Mouse (Mus musculus) spleen, adult 2 months (tissue): Measurements from ENCODE around the gene Stat5a. TPM values are rescaled to one million over a fixed set of nuclear protein-coding genes. Genes with fewer than 3 reads are reported as not detected.
A peak's percentile ranks its signal among the peaks of the same experiment; 100 is the strongest.

Source experiments
- DNase-seq, 2 experiments: peaks; one replicate each; pipeline versions ENCODE4 v3.0.0 to v3.0.0-alpha.2; 2012 to 2021; ENCODE audit warnings: low spot score in 2 of 2, low read depth in 1 of 2
- H3K27ac ChIP-seq: fragments of 200-500 bp; 2 replicates; pipeline ENCODE4 v1.5.1; 2012; ENCODE audit warnings: low read length, inconsistent platforms; ENCODE audit not compliant: insufficient read depth
- H3K27me3 ChIP-seq: fragments of 200-500 bp; 2 replicates; pipeline ENCODE4 v1.6.1; 2012; ENCODE audit warnings: mild to moderate bottlenecking, moderate library complexity, low read length, inconsistent platforms; ENCODE audit not compliant: control insufficient read depth, insufficient read depth
- H3K36me3 ChIP-seq: fragments of 200-500 bp; 2 replicates; pipeline ENCODE4 v1.6.1; 2012; ENCODE audit warnings: mild to moderate bottlenecking, low read length, inconsistent platforms; ENCODE audit not compliant: control insufficient read depth, insufficient read depth
- H3K4me1 ChIP-seq: fragments of 200-500 bp; 2 replicates; pipeline ENCODE4 v1.6.1; 2011; ENCODE audit warnings: inconsistent platforms; ENCODE audit not compliant: control insufficient read depth, insufficient read depth, insufficient read length
- H3K4me3 ChIP-seq: fragments of 200-500 bp; 2 replicates; pipeline ENCODE4 v1.5.1; 2011; ENCODE audit warnings: mild to moderate bottlenecking, inconsistent platforms; ENCODE audit not compliant: insufficient read depth, insufficient read length; ENCODE audit errors: extremely low read depth
- CTCF ChIP-seq: fragments of 200-500 bp; IDR thresholded peaks from 2 replicates; pipeline ENCODE4 v1.5.1; 2011; ENCODE audit warnings: mild to moderate bottlenecking, inconsistent platforms; ENCODE audit not compliant: insufficient read depth, insufficient read length, insufficient replicate concordance; ENCODE audit errors: extremely low read depth
- POLR2A ChIP-seq: fragments of 200-500 bp; IDR thresholded peaks from 2 replicates; pipeline ENCODE4 v1.6.1; 2011; ENCODE audit warnings: low read depth, low read length, inconsistent platforms
- WGBS: fragments of 180-500 bp; shearing (Covaris S2); methylation state at CpG from one replicate; pipeline ENCODE4 v1.1.7; 2018; 5-methylcytosine and 5-hydroxymethylcytosine counted together
- polyA plus RNA-seq: library from polyadenylated mRNA; depleted of rRNA; stranded (reverse); fragments of >200 nt; gene quantifications from 2 replicates; pipeline ENCODE4 v1.2.3, GENCODE M21; 2012

Gene Stat5a
- polyA plus RNA-seq, 1 experiment: 24.7 TPM

DNA sequence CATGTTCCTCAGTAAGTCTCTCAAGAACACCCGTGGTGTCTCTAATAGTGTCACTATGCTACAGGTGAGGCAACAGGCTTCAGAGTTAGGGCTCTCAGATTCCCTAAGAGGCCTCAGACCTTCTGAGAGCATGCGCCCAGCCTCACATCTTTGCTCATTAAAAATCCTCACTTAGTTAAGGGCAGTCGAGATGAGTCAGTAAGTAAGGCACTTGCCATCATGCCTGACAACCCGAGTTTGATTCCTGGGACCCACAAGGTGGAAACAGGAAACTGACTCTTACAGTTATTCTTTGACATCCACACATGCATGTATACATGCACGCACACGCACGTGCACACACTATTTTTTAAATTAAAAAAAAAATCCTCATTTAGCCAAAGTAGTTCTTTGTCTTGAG is 34.7 kb upstream of the Stat5a start:
- H3K36me3 ChIP-seq: no peaks in the 10 kb centered on the region
- no peaks in the 10 kb centered on the region for H3K27me3 ChIP-seq
- H3K4me3 ChIP-seq: no peak overlapping the region
- TF ChIP-seq CTCF: no peak
- peaks cover 32% of the 10 kb centered on the region; the same call in 1 of the 2 replicates for H3K4me1 ChIP-seq
- H3K27ac ChIP-seq: peak overlapping the region; percentile 70
- 50% methylated on average over 7 of the region's 7 CpGs for WGBS
- DNase-seq: no peak

DNA sequence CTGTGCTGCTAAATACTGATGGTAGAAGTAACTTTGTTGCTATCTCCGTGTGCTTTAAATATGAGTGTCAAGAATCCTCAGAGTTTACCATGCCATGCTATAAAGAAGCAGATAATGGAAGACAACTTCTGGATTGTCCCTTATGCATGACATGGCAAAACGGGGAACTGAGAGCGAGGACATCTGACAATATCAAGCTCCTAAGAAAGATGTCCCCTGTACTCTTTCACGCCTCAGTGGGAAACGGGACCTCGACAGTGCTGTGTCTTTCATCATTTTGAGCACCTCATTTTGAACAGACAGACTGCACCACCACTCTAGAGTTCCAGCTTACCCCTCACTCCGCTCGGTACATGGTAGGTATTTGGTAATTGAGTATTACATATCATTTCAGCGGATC is 33.7 kb upstream of the Stat5a start:
- DNase-seq: no peak
- H3K27ac ChIP-seq: no peak overlapping the region
- H3K36me3 ChIP-seq: no peaks in the 10 kb centered on the region
- H3K4me3 ChIP-seq: no peak overlapping the region
- peaks cover 29% of the 10 kb centered on the region; the same call in 1 of the 2 replicates for H3K4me1 ChIP-seq
- H3K27me3 ChIP-seq: no peaks in the 10 kb centered on the region
- WGBS: 49% methylated on average over 9 of the region's 9 CpGs
- TF ChIP-seq POLR2A (no peak), CTCF (no peak)

DNA sequence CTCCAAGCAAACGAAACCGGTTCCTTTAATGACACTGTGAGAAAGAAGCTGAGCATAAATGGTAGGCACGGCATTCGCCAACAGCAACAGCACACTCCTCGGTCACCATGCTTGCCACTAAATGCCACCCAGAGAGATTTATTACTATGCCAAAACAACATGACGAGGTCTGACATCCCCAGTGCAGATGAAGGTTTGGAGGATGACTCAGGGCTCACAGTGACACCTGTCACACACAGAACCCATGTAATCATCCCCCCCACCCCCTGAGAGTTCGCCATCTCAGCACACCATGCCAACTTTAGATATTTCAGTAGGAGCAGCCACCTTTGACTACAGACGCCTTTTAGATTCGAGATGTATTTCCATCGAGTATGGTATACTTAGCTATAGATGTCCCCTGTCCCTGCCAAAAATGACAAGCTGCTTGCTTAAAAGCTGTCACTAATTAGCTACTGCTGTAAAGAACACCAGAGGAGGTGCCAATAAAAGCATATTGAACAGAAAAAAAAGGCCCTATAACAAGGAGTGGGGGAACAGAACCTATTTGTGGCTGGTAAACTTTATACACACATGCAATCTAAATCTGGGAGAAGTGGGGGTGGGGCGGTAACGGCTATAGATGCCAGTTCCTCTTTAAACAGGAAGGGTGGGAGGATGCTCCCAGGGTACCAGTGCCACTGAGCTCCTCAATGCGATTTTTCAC is 32.8 kb upstream of the Stat5a start:
- Histone ChIP-seq H3K4me1 (peaks cover 25% of the 10 kb centered on the region; the same call in 1 of the 2 replicates), H3K27ac (peak overlapping the region; percentile 18; the same call in 1 of the 2 replicates), H3K36me3 (no peaks in the 10 kb centered on the region), H3K27me3 (no peaks in the 10 kb centered on the region), H3K4me3 (no peak overlapping the region)
- TF ChIP-seq POLR2A (no peak), CTCF (no peak)
- WGBS: 30% methylated on average over 13 of the region's 13 CpGs
- DNase-seq: peak in 1 of 2 experiments; percentile 78

DNA sequence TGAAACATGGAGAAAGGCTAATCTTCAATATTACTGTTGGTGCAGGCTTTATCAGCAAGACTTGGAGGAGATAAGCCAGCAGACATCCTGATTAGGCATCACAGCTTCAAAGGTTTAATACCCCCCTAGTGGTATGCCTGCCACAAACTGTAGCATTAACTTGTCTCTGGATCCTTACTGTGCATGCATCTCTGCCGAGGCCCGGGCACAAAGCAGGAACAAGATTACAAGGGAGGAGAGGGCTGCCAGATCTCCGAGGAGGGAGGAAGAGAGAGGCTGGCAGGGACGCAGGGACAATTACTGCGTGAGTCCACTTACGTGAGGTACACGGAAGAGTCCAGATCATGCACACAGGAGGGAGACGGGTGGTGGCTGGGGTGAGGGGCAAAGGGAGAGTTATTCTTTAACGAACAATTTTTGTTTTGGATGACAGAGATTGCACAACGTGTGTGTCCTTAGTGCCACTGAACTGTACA is 30.4 kb upstream of the Stat5a start:
- Histone ChIP-seq H3K27me3 (no peaks in the 10 kb centered on the region), H3K4me3 (no peak overlapping the region), H3K27ac (no peak overlapping the region), H3K4me1 (peaks cover 24% of the 10 kb centered on the region; the same call in 1 of the 2 replicates), H3K36me3 (no peaks in the 10 kb centered on the region)
- WGBS: 52% methylated on average over 10 of the region's 10 CpGs
- no peak for DNase-seq
- TF ChIP-seq POLR2A (no peak), CTCF (no peak)

DNA sequence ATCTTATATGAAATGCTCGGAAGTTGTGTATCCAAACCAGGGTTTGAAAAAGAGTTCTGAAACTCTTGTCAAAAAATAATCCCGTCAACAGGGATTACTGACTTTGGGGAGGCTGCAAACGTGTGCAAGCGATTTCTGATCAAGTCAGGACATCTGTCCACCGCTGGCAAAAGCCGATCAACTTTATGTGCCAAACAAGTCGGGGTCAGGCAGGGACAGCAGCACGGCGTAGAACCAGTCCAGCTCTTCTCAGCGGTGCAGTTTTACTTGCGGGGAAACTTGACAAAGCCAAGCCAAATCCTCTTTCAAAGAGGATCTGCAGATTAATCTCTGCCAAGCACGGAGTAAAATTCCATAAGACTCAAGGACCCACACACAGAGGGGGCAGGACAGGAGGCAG is 29.5 kb upstream of the Stat5a start:
- Histone ChIP-seq H3K36me3 (no peaks in the 10 kb centered on the region), H3K4me3 (no peak overlapping the region), H3K27me3 (no peaks in the 10 kb centered on the region), H3K27ac (no peak overlapping the region), H3K4me1 (peaks cover 16% of the 10 kb centered on the region; the same call in 1 of the 2 replicates)
- TF ChIP-seq POLR2A (no peak), CTCF (no peak)
- 88% methylated on average over 12 of the region's 12 CpGs for WGBS
- DNase-seq: no peak

DNA sequence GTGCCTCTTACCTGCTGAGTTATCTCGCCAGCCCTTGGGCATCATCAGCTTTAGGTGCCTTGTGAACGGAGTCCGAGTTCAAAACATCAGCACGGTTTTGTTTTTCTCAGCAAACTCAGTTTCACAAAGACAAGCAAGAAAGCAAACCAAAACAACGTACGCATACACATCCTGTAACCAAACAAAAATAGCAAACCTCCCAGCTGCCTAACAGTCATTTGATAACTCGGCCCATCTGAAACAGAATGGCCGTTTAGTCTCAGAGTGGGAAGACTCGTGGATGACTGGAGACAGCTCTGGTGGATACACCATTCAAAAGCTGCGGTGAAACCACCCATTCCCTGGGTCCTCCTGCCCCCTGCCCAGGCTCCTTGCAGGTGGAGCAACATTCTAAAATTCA is 27.8 kb upstream of the Stat5a start:
- no peak for DNase-seq
- WGBS: 76% methylated on average over 10 of the region's 10 CpGs
- Histone ChIP-seq H3K27me3 (no peaks in the 10 kb centered on the region), H3K27ac (no peak overlapping the region), H3K4me3 (no peak overlapping the region), H3K36me3 (no peaks in the 10 kb centered on the region), H3K4me1 (peaks cover 3% of the 10 kb centered on the region; the same call in 1 of the 2 replicates)
- no peak for TF ChIP-seq CTCF
- no peak for TF ChIP-seq POLR2A

DNA sequence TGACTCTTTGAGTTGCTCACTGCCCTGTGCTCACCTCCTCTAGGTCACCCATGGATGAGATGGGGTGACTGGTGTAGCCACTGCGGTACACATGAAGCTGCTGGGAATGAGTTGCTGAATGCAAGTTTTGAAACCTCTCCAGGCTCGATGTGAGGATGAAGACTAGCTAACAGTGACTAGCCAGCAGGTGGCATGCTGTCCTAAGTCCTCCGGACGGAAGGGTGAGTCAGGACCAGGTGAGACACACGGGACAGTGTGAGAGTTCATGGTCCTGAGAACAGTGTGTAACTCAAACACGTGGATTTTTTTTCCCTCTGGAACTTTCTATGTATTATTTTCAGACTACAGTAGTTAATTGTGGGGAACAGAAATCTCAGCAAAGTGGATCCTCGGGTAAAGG is 25.7 kb upstream of the Stat5a start:
- Histone ChIP-seq H3K27me3 (no peaks in the 10 kb centered on the region), H3K27ac (no peak overlapping the region), H3K36me3 (no peaks in the 10 kb centered on the region; the same call in 1 of the 2 replicates), H3K4me1 (no peaks in the 10 kb centered on the region), H3K4me3 (no peak overlapping the region)
- no peak for DNase-seq
- 67% methylated on average over 7 of the region's 7 CpGs for WGBS
- TF ChIP-seq POLR2A: no peak
- TF ChIP-seq CTCF: peak; percentile 18; the same call in 1 of the 2 replicates
